Mouse (Mus musculus): Measurements from ENCODE around the gene Mlkl. TPM values are rescaled to one million over a fixed set of nuclear protein-coding genes. Genes with fewer than 3 reads are reported as not detected.

Mlkl gene
- under 1 TPM; 0.21 to 0.68 TPM for total RNA-seq (2021)
- long read RNA-seq, experiment 1, result 0 reads
- long read RNA-seq, experiment 2, result 0 reads

- intact Hi-C loops (cut with DNase I), result no loop called here
- no peak for DNase-seq (ENCODE audit: low spot score in 2 of 2)
Observed at GRCm38 (mm10) chr8:111337890-111338347, at the start of gene Mlkl. Mlkl (minus strand) TSS chr8:111338177.

GRCm38 (mm10) chr8:111385915-111386314, 47.9 kb upstream of the Mlkl start:
- intact Hi-C loops (cut with DNase I), result no loop called here
- DNase-seq (ENCODE audit: low spot score in 2 of 2), result no peak

GRCm38 (mm10) chr8:111384628-111385027, 46.7 kb upstream of the Mlkl start:
- intact Hi-C loops (cut with DNase I), result no loop called here

GRCm38 (mm10) chr8:111375192-111375591, 37.2 kb upstream of the Mlkl start:
- intact Hi-C loops (cut with DNase I), result no loop called here
- peak; percentile 8 to 25 for DNase-seq (ENCODE audit: low spot score in 2 of 2)

More at GRCm38 (mm10) chr8:111384628-111385027, 46.7 kb upstream of the Mlkl start:
- DNase-seq (ENCODE audit: low spot score in 2 of 2), result no peak

GRCm38 (mm10) chr8:111369711-111370110, 31.7 kb upstream of the Mlkl start:
- intact Hi-C loops (cut with DNase I), result no loop called here
- DNase-seq (ENCODE audit: low spot score in 2 of 2), result no peak

GRCm38 (mm10) chr8:111367350-111367749, 29.4 kb upstream of the Mlkl start:
- DNase-seq (ENCODE audit: low spot score in 2 of 2), result no peak
- intact Hi-C loops (cut with DNase I), result no loop called here

- no peak for DNase-seq (ENCODE audit: low spot score in 2 of 2)
- intact Hi-C loops (cut with DNase I), result no loop called here
Observed at GRCm38 (mm10) chr8:111366610-111367234, 28.7 kb upstream of the Mlkl start.

- intact Hi-C loops (cut with DNase I), result no loop called here
- DNase-seq (ENCODE audit: low spot score in 2 of 2), result no peak
Observed at GRCm38 (mm10) chr8:111363489-111363888, 25.5 kb upstream of the Mlkl start.

GRCm38 (mm10) chr8:111360579-111361209, 22.7 kb upstream of the Mlkl start:
- intact Hi-C loops (cut with DNase I), result no loop called here
- no peak for DNase-seq (ENCODE audit: low spot score in 2 of 2)

GRCm38 (mm10) chr8:111359936-111360335, 22.0 kb upstream of the Mlkl start:
- no peak for DNase-seq (ENCODE audit: low spot score in 2 of 2)
- intact Hi-C loops (cut with DNase I), result no loop called here

GRCm38 (mm10) chr8:111358905-111359304, 20.9 kb upstream of the Mlkl start:
- DNase-seq (ENCODE audit: low spot score in 2 of 2), result no peak
- intact Hi-C loops (cut with DNase I), result no loop called here

GRCm38 (mm10) chr8:111357433-111357832, 19.5 kb upstream of the Mlkl start:
- intact Hi-C loops (cut with DNase I), result no loop called here
- no peak for DNase-seq (ENCODE audit: low spot score in 2 of 2)

GRCm38 (mm10) chr8:111353497-111353896, 15.5 kb upstream of the Mlkl start:
- DNase-seq (ENCODE audit: low spot score in 2 of 2), result peak; percentile 29 to 36
- intact Hi-C loops (cut with DNase I), result no loop called here

GRCm38 (mm10) chr8:111352289-111352688, 14.3 kb upstream of the Mlkl start:
- no peak for DNase-seq (ENCODE audit: low spot score in 2 of 2)
- intact Hi-C loops (cut with DNase I), result no loop called here

- no peak for DNase-seq (ENCODE audit: low spot score in 2 of 2)
- intact Hi-C loops (cut with DNase I), result no loop called here
Observed at GRCm38 (mm10) chr8:111350577-111350976, 12.6 kb upstream of the Mlkl start.

GRCm38 (mm10) chr8:111343225-111343624, 5.2 kb upstream of the Mlkl start:
- intact Hi-C loops (cut with DNase I), result loop anchor here (1.0 kb wide), 1 partner anchor 96 kb away; no protein-coding TSS in a partner anchor
- peak; percentile 72 to 87 for DNase-seq (ENCODE audit: low spot score in 2 of 2)

GRCm38 (mm10) chr8:111340186-111340585, 2.2 kb upstream of the Mlkl start:
- intact Hi-C loops (cut with DNase I), result no loop called here
- DNase-seq (ENCODE audit: low spot score in 2 of 2), result no peak

GRCm38 (mm10) chr8:111338370-111339208, 612 bp upstream of the Mlkl start:
- intact Hi-C loops (cut with DNase I), result no loop called here
- no peak for DNase-seq (ENCODE audit: low spot score in 2 of 2)

- DNase-seq (ENCODE audit: low spot score in 2 of 2), result no peak
- intact Hi-C loops (cut with DNase I), result no loop called here
Observed at GRCm38 (mm10) chr8:111337311-111337889, 577 bp downstream of the Mlkl start.

- intact Hi-C loops (cut with DNase I), result no loop called here
- no peak for DNase-seq (ENCODE audit: low spot score in 2 of 2)
Observed at GRCm38 (mm10) chr8:111336692-111337091, 1.3 kb downstream of the Mlkl start.
